Mouse (Mus musculus): Measurements from ENCODE around the gene Psma5. TPM values are rescaled to one million over a fixed set of nuclear protein-coding genes. Genes with fewer than 3 reads are reported as not detected.

The Psma5 gene
- polyA plus RNA-seq, 1 experiment from 2014 or later = 278 TPM

GRCm38 (mm10) chr3:108314038-108314675 lies 57.4 kb downstream of the Psma5 start:
- H3K27ac ChIP-seq (ENCODE audit: low read length) = no peak overlapping the region
- peak; percentile 68 for ATAC-seq
- 58% methylated on average over 8 of the region's 8 CpGs for WGBS
- no peaks in the 10 kb centered on the region for H3K36me3 ChIP-seq (ENCODE audit: control insufficient read depth, insufficient read depth, low read length)
- no peak overlapping the region for H3K4me2 ChIP-seq (ENCODE audit: low read depth, low read length)
- H3K9ac ChIP-seq (ENCODE audit: low read depth, low read length) = no peak overlapping the region
- H3K4me1 ChIP-seq (ENCODE audit: control insufficient read depth, insufficient read depth, low read length) = 0 out of 2 replicates have a peak, but pooled peaks cover 2% of the 10 kb centered on the region
- H3K27me3 ChIP-seq (replicated peaks; ENCODE audit: control insufficient read depth, insufficient read depth, low read length) = no peaks in the 10 kb centered on the region
- no peaks in the 10 kb centered on the region for H3K9me3 ChIP-seq (ENCODE audit: control insufficient read depth, low read length)
- no peak overlapping the region for H3K4me3 ChIP-seq (ENCODE audit: low read length)

GRCm38 (mm10) chr3:108318517-108318916 lies 61.8 kb downstream of the Psma5 start:
- H3K27ac ChIP-seq (ENCODE audit: low read length) = no peak overlapping the region
- H3K4me2 ChIP-seq (ENCODE audit: low read depth, low read length) = no peak overlapping the region
- no peak overlapping the region for H3K9ac ChIP-seq (ENCODE audit: low read depth, low read length)
- H3K4me1 ChIP-seq (ENCODE audit: control insufficient read depth, insufficient read depth, low read length) = no peaks in the 10 kb centered on the region
- 66% methylated on average over 2 of the region's 2 CpGs for WGBS
- H3K9me3 ChIP-seq (ENCODE audit: control insufficient read depth, low read length) = no peaks in the 10 kb centered on the region
- no peak overlapping the region for H3K4me3 ChIP-seq (ENCODE audit: low read length)
- no peak for ATAC-seq
- H3K27me3 ChIP-seq (replicated peaks; ENCODE audit: control insufficient read depth, insufficient read depth, low read length) = no peaks in the 10 kb centered on the region
- H3K36me3 ChIP-seq (ENCODE audit: control insufficient read depth, insufficient read depth, low read length) = no peaks in the 10 kb centered on the region

- no peaks in the 10 kb centered on the region for H3K36me3 ChIP-seq (ENCODE audit: control insufficient read depth, insufficient read depth, low read length)
- no peaks in the 10 kb centered on the region for H3K4me1 ChIP-seq (ENCODE audit: control insufficient read depth, insufficient read depth, low read length)
- no peak overlapping the region for H3K9ac ChIP-seq (ENCODE audit: low read depth, low read length)
- H3K27ac ChIP-seq (ENCODE audit: low read length) = no peak overlapping the region
- 72% methylated on average over 4 of the region's 4 CpGs for WGBS
- H3K9me3 ChIP-seq (ENCODE audit: control insufficient read depth, low read length) = no peaks in the 10 kb centered on the region
- no peak overlapping the region for H3K4me2 ChIP-seq (ENCODE audit: low read depth, low read length)
- no peak overlapping the region for H3K4me3 ChIP-seq (ENCODE audit: low read length)
- ATAC-seq = no peak
- H3K27me3 ChIP-seq (replicated peaks; ENCODE audit: control insufficient read depth, insufficient read depth, low read length) = no peaks in the 10 kb centered on the region
Observed at GRCm38 (mm10) chr3:108321671-108322070, 64.9 kb downstream of the Psma5 start.

- Histone ChIP-seq H3K27me3 (replicated peaks; ENCODE audit: control insufficient read depth, insufficient read depth, low read length) (no peaks in the 10 kb centered on the region), H3K4me1 (ENCODE audit: control insufficient read depth, insufficient read depth, low read length) (no peaks in the 10 kb centered on the region), H3K9ac (ENCODE audit: low read depth, low read length) (no peak overlapping the region), H3K4me3 (ENCODE audit: low read length) (no peak overlapping the region), H3K4me2 (ENCODE audit: low read depth, low read length) (no peak overlapping the region), H3K36me3 (ENCODE audit: control insufficient read depth, insufficient read depth, low read length) (no peaks in the 10 kb centered on the region), H3K27ac (ENCODE audit: low read length) (no peak overlapping the region), H3K9me3 (ENCODE audit: control insufficient read depth, low read length) (no peaks in the 10 kb centered on the region)
- 79% methylated on average over 4 of the region's 4 CpGs for WGBS
- no peak for ATAC-seq
Observed at GRCm38 (mm10) chr3:108322136-108322535, 65.4 kb downstream of the Psma5 start.

- Histone ChIP-seq H3K9ac (ENCODE audit: low read depth, low read length) (no peak overlapping the region), H3K4me1 (ENCODE audit: control insufficient read depth, insufficient read depth, low read length) (no peaks in the 10 kb centered on the region), H3K36me3 (ENCODE audit: control insufficient read depth, insufficient read depth, low read length) (no peaks in the 10 kb centered on the region), H3K9me3 (ENCODE audit: control insufficient read depth, low read length) (no peaks in the 10 kb centered on the region), H3K27ac (ENCODE audit: low read length) (no peak overlapping the region), H3K4me3 (ENCODE audit: low read length) (no peak overlapping the region), H3K27me3 (replicated peaks; ENCODE audit: control insufficient read depth, insufficient read depth, low read length) (no peaks in the 10 kb centered on the region), H3K4me2 (ENCODE audit: low read depth, low read length) (no peak overlapping the region)
- no peak for ATAC-seq
- 91% methylated on average over 3 of the region's 3 CpGs for WGBS
Observed at GRCm38 (mm10) chr3:108322962-108323361, 66.2 kb downstream of the Psma5 start.

GRCm38 (mm10) chr3:108324837-108325236 lies 68.1 kb downstream of the Psma5 start:
- no peak overlapping the region for H3K27ac ChIP-seq (ENCODE audit: low read length)
- H3K4me1 ChIP-seq (ENCODE audit: control insufficient read depth, insufficient read depth, low read length) = no peaks in the 10 kb centered on the region
- H3K9me3 ChIP-seq (ENCODE audit: control insufficient read depth, low read length) = no peaks in the 10 kb centered on the region
- no peaks in the 10 kb centered on the region for H3K36me3 ChIP-seq (ENCODE audit: control insufficient read depth, insufficient read depth, low read length)
- H3K4me3 ChIP-seq (ENCODE audit: low read length) = no peak overlapping the region
- WGBS = 80% methylated on average over 4 of the region's 4 CpGs
- no peaks in the 10 kb centered on the region for H3K27me3 ChIP-seq (replicated peaks; ENCODE audit: control insufficient read depth, insufficient read depth, low read length)
- no peak overlapping the region for H3K9ac ChIP-seq (ENCODE audit: low read depth, low read length)
- no peak for ATAC-seq
- H3K4me2 ChIP-seq (ENCODE audit: low read depth, low read length) = no peak overlapping the region

- ATAC-seq = no peak
Observed at GRCm38 (mm10) chr3:108325521-108325920, 68.8 kb downstream of the Psma5 start.

GRCm38 (mm10) chr3:108327275-108327674 lies 70.5 kb downstream of the Psma5 start:
- Histone ChIP-seq H3K36me3 (ENCODE audit: control insufficient read depth, insufficient read depth, low read length) (no peaks in the 10 kb centered on the region), H3K9me3 (ENCODE audit: control insufficient read depth, low read length) (no peaks in the 10 kb centered on the region), H3K27me3 (replicated peaks; ENCODE audit: control insufficient read depth, insufficient read depth, low read length) (no peaks in the 10 kb centered on the region), H3K9ac (ENCODE audit: low read depth, low read length) (no peak overlapping the region), H3K4me2 (ENCODE audit: low read depth, low read length) (no peak overlapping the region), H3K4me3 (ENCODE audit: low read length) (no peak overlapping the region), H3K4me1 (ENCODE audit: control insufficient read depth, insufficient read depth, low read length) (no peaks in the 10 kb centered on the region), H3K27ac (ENCODE audit: low read length) (no peak overlapping the region)
- WGBS = 87% methylated on average over 8 of the region's 8 CpGs
- no peak for ATAC-seq

More at GRCm38 (mm10) chr3:108325521-108325920, 68.8 kb downstream of the Psma5 start:
- H3K4me3 ChIP-seq (ENCODE audit: low read length) = no peak overlapping the region
- no peak overlapping the region for H3K4me2 ChIP-seq (ENCODE audit: low read depth, low read length)
- H3K4me1 ChIP-seq (ENCODE audit: control insufficient read depth, insufficient read depth, low read length) = no peaks in the 10 kb centered on the region
- H3K36me3 ChIP-seq (ENCODE audit: control insufficient read depth, insufficient read depth, low read length) = no peaks in the 10 kb centered on the region
- H3K9me3 ChIP-seq (ENCODE audit: control insufficient read depth, low read length) = no peaks in the 10 kb centered on the region
- no peak overlapping the region for H3K9ac ChIP-seq (ENCODE audit: low read depth, low read length)
- no peak overlapping the region for H3K27ac ChIP-seq (ENCODE audit: low read length)
- 81% methylated on average over 9 of the region's 9 CpGs for WGBS
- no peaks in the 10 kb centered on the region for H3K27me3 ChIP-seq (replicated peaks; ENCODE audit: control insufficient read depth, insufficient read depth, low read length)

GRCm38 (mm10) chr3:108327916-108328315 lies 71.2 kb downstream of the Psma5 start:
- H3K27ac ChIP-seq (ENCODE audit: low read length) = peak overlapping the region; percentile 70; the same call in 1 of the 2 replicates
- H3K4me3 ChIP-seq (ENCODE audit: low read length) = no peak overlapping the region
- H3K9ac ChIP-seq (ENCODE audit: low read depth, low read length) = no peak overlapping the region
- no peaks in the 10 kb centered on the region for H3K27me3 ChIP-seq (replicated peaks; ENCODE audit: control insufficient read depth, insufficient read depth, low read length)
- WGBS = 52% methylated on average over 3 of the region's 3 CpGs
- ATAC-seq = peak; percentile 58; the same call in 1 of the 2 replicates
- no peaks in the 10 kb centered on the region for H3K4me1 ChIP-seq (ENCODE audit: control insufficient read depth, insufficient read depth, low read length)
- no peaks in the 10 kb centered on the region for H3K36me3 ChIP-seq (ENCODE audit: control insufficient read depth, insufficient read depth, low read length)
- H3K4me2 ChIP-seq (ENCODE audit: low read depth, low read length) = no peak overlapping the region
- H3K9me3 ChIP-seq (ENCODE audit: control insufficient read depth, low read length) = no peaks in the 10 kb centered on the region

- no peaks in the 10 kb centered on the region for H3K4me1 ChIP-seq (ENCODE audit: control insufficient read depth, insufficient read depth, low read length)
- H3K9ac ChIP-seq (ENCODE audit: low read depth, low read length) = 0 out of 2 replicates have a peak overlapping the region, but pooled peaks have one; percentile 6
- peak overlapping the region; percentile 70 for H3K27ac ChIP-seq (ENCODE audit: low read length)
- H3K27me3 ChIP-seq (replicated peaks; ENCODE audit: control insufficient read depth, insufficient read depth, low read length) = no peaks in the 10 kb centered on the region
- ATAC-seq = peak; percentile 60; the same call in 1 of the 2 replicates
- 51% methylated on average over 9 of the region's 9 CpGs for WGBS
- no peak overlapping the region for H3K4me2 ChIP-seq (ENCODE audit: low read depth, low read length)
- H3K9me3 ChIP-seq (ENCODE audit: control insufficient read depth, low read length) = no peaks in the 10 kb centered on the region
- no peak overlapping the region for H3K4me3 ChIP-seq (ENCODE audit: low read length)
- no peaks in the 10 kb centered on the region for H3K36me3 ChIP-seq (ENCODE audit: control insufficient read depth, insufficient read depth, low read length)
Observed at GRCm38 (mm10) chr3:108328441-108328841, 71.7 kb downstream of the Psma5 start.

Data from intestine, embryonic 16.5 days (tissue).